Mouse (Mus musculus) A20 (cell line): ENCODE data around the gene Bad.

ENCODE experiments used
- DNase-seq: peaks from one replicate; pipeline ENCODE4 v3.0.0-alpha.2; 2011; ENCODE audit warnings: low read depth, low spot score

Bad gene

GRCm38 (mm10) chr19:6934195-6934977 is 7.3 kb upstream of the Bad start, which contains the start of gene Kcnk4:
Kcnk4 (minus strand) TSS chr19:6934515.
- DNase-seq = no peak

- peak; percentile 70 for DNase-seq
These were observed 5.4 kb upstream of the Bad start for GRCm38 (mm10) chr19:6936299-6936698.

- DNase-seq = no peak
These were observed 3.9 kb upstream of the Bad start for GRCm38 (mm10) chr19:6937541-6938465.

- no peak for DNase-seq
These were observed 2.3 kb upstream of the Bad start for GRCm38 (mm10) chr19:6939106-6940002.

GRCm38 (mm10) chr19:6940396-6941351 is 987 bp upstream of the Bad start:
- no peak for DNase-seq

- DNase-seq = peak; percentile 95
These were observed 609 bp downstream of the Bad start, which contains the start of gene Gpr137 for GRCm38 (mm10) chr19:6942249-6942691. Gpr137 (minus strand) TSS chr19:6942480.

- DNase-seq = no peak
These were observed 1.1 kb downstream of the Bad start for GRCm38 (mm10) chr19:6942764-6943163.

- no peak for DNase-seq
These were observed 2.0 kb downstream of the Bad start for GRCm38 (mm10) chr19:6943709-6944108.

- no peak for DNase-seq
These were observed 6.1 kb downstream of the Bad start for GRCm38 (mm10) chr19:6947742-6948141.

- no peak for DNase-seq
These were observed 6.5 kb downstream of the Bad start for GRCm38 (mm10) chr19:6948186-6948585.

GRCm38 (mm10) chr19:6949532-6949931 is 7.9 kb downstream of the Bad start:
- no peak for DNase-seq

- no peak for DNase-seq
These were observed 8.3 kb downstream of the Bad start for GRCm38 (mm10) chr19:6949951-6950350.

GRCm38 (mm10) chr19:6950613-6951153 is 9.0 kb downstream of the Bad start:
- DNase-seq = peak; percentile 77

GRCm38 (mm10) chr19:6951381-6951968 is 9.8 kb downstream of the Bad start:
- peak; percentile 89 for DNase-seq

GRCm38 (mm10) chr19:6951994-6952711 is 10.5 kb downstream of the Bad start:
- DNase-seq = peak; percentile 64

GRCm38 (mm10) chr19:6952712-6953037 is 11.0 kb downstream of the Bad start:
- DNase-seq = no peak

GRCm38 (mm10) chr19:6954046-6954445 is 12.4 kb downstream of the Bad start:
- peak; percentile 47 for DNase-seq

GRCm38 (mm10) chr19:6955424-6955823 is 13.8 kb downstream of the Bad start:
- DNase-seq = peak; percentile 60

GRCm38 (mm10) chr19:6956461-6956860 is 14.8 kb downstream of the Bad start:
- no peak for DNase-seq
